Mouse (Mus musculus): ENCODE measurements around the gene Rhot2.

Gene Rhot2

DNA sequence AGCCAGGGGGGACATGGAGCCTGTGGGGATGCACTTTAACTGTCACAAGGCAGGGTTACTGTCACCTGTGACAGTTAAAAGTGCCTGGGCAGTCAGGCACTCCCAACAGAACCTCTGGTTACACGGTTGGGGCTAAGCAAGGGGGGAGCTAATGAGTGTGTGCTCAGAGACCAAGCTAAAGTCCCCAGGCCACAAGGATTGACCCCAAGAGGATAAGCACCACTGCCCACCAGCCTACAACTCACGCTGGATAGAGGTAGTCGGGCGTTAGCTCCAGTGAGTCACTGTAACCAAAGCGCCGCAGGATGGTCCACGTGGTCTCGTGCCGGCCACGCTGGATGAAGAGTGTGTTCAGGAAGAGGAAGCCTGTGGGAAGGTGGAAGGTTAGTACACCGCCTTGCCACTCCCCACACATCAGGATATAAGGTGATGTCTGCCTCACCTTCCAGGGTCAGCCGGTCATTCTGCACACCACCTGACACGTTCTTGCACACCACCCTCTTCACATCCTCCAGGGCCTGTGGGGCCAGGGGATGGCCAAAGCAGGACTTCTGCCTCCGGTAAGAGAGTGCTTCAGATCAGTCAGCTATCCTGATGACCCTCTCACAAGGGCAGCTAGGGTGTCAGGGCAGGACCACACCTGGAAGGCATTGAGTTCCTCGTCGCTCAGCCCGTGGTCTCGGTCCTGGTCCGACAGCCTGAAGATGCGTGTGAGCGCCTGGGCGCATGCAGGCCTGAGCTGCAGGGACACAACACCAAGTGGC lies 3.4 kb downstream of the Rhot2 start, which contains the start of gene Gm20683:
TSS of gene Gm20683 (minus strand) at position 647 of the 764 bp plus-strand sequence.
- DNase-seq (ENCODE audit: low spot score): no peak

DNA sequence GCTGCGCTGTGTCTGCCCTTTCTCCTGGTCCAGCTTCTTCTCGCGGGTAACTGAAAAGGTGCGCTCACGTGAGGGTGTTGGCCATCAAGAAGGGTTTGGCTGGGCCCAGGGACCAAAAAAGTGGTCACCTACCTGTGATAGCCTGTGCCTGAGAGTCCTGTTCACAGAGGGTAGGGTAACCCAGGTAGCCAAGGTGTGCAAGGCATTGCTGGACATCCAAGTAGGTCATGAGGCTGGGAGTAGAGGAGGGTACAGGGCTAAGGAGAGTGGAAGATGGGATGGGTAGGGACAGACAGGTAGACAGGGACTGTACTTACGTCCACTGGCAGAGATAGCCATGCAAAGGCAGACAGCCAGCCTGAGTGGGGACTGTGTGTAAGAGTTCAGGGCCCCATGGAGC lies 4.1 kb downstream of the Rhot2 start:
- DNase-seq (ENCODE audit: low spot score): no peak

DNA sequence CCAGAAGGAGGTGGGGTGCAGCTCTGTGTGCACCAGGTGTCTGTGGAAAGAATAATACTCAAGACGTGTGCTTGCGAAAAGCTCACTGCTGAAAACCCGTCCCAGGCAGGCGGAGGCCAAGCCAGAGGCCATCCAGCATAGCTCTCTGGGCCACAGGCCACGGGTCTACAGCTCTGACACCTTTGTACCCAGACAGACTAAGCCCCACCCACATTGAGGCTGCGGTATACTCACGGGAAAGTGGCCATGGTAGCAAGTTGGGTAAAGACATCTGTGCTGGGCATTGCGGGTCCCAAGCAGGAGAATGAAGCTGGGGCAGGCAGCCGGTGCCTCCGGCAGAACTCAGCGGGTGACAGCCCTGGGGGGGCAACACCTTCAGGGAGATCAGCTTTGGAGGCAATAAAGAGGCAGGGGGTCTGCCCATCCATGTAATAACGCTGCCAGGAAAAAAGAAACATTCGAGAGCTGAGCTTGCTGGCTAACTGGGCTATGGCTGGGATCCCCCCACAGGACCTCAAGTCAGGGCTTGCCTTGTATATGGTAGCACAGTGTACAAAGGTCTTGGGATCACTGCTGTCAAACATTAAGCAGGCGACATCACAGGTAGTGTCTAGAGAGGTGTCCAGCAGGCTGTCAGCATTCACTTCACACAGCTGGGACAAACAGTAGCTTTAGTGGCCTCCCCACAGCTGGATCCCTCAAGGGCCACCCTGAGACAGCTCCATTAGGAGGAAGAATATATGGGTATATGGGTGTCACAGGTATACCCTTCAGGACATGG lies 5.0 kb downstream of the Rhot2 start:
- no peak for DNase-seq (ENCODE audit: low spot score)

DNA sequence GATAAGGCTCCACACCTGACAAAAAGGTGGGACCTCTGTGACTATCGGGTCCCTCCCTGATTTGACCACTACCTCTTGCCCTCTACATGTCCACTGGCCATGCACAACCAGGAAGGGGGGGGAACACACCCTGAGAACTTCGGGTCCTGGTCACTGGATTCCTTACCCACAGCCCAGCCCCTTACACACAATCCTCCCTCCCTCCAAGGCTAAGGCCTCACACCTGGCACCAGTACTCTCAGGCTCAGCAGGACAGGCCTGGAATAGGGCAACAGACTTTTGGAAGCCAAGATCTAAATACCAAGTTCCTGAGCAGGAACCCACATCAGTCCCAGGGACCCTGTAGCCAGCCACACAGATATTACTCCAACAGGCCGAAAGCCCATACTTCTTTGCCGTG lies 5.7 kb downstream of the Rhot2 start:
- DNase-seq (ENCODE audit: low spot score): no peak

DNA sequence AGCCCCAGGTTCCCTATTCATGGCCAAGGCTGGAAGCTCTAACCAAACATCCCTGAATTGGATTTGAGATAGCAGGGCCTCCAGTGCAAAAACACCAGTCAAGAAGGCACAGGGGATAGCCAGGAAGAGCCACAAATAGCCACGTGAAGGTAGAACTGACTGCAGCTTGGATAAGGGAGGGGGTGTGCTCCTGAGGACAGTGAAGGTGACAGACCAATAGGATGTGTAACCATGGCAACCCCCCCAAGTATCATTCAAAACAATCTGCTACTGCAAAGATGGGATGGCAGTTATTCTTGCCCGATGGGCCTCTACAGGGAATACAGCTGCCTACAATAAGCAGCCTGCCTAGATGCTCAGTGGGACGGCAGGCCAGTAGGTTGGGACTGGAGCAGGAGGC lies 7.1 kb downstream of the Rhot2 start:
- no peak for DNase-seq (ENCODE audit: low spot score)

DNA sequence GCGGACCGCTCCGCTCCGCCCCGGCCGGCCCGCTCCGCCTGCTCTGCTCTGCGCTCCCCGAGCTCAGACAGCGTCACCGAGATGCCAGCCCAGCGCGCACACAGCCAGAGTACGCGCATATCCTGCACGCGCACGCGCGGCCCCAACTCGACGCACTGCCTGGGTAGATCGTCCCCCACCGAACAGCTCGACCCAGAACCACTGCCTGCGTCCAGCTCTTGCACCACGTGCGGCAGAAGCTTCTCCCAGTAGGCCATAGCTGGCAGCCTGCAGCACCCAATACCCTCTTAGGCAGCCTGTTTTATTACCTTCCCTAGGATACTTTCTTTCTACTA lies 7.6 kb downstream of the Rhot2 start, which contains the start of gene Rhbdl1:
TSS of gene Rhbdl1 (minus strand) at position 220 of the 335 bp plus-strand sequence.
- peak; percentile 69 for DNase-seq (ENCODE audit: low spot score)

DNA sequence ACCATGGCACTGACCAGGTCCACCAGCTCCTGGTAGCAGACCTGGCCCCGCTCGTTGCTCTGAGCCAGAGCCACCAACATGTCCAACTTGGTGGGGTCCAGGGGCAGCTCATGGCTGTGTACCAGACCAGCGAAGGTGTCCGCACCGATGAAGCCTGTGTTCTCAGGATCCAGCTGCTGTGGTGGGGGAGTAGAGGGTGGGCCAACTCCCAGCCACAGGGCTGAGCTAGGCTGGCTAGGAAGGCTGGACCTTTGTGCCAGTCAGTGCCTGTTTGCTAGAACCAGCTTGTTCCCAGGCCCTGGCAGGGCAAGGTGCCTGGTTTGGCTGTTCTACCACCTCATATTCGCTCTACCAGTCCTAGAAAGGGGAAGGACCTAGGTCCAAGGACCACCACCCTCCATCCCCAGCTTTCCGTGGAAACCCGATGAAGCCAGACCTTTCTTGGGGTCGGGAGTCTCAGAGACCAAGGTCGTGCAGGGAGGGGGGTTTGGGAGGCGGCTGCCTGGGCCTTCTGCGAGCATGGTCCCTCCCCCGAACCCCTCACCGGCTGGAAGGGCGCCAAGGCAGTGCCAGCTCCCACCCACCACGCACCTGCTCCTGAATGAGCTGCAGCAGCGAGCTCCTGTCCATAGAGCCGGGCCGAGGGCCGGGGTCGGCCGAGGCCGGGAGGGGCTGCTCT lies 8.1 kb downstream of the Rhot2 start:
- no peak for DNase-seq (ENCODE audit: low spot score)

DNA sequence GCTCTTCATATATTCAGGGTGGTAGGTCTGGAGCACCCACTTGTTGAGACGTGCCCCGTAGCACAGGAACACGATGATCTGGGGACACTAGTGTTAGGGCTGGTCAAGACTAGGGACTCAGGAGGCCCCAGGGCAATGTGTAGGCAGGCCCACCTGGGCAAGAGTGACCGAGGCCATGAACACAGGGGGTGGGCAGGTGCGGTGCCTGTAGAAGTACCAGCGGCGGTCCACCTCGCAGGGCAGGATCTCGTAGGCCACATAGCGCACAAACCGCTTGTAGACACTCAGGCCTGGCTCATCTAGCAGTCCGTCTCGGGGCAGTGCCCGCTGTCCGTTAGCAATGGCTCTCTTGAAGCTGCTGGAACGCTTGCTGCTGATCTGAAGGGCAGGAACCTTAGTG lies 8.8 kb downstream of the Rhot2 start:
- no peak for DNase-seq (ENCODE audit: low spot score)

DNA sequence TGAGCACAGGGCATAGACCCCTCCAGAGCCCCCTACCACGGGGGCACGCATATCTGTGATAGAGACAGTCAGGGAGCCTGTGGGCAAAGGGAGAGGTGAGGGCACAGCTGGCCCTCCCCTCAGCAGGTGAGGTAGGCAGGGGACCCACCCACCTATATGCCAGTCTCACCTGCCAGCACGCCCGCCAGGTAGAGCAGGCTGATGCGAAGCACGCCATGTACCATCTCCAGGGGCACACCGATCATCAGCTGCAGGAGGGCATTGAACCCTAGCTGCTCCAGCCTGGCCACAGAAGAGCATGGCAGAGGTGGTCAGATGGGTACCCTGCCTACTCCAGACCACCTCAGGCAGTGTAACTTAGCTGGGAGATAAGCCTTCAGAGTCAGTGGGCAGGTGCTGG lies 9.3 kb downstream of the Rhot2 start:
- DNase-seq (ENCODE audit: low spot score): no peak

DNA sequence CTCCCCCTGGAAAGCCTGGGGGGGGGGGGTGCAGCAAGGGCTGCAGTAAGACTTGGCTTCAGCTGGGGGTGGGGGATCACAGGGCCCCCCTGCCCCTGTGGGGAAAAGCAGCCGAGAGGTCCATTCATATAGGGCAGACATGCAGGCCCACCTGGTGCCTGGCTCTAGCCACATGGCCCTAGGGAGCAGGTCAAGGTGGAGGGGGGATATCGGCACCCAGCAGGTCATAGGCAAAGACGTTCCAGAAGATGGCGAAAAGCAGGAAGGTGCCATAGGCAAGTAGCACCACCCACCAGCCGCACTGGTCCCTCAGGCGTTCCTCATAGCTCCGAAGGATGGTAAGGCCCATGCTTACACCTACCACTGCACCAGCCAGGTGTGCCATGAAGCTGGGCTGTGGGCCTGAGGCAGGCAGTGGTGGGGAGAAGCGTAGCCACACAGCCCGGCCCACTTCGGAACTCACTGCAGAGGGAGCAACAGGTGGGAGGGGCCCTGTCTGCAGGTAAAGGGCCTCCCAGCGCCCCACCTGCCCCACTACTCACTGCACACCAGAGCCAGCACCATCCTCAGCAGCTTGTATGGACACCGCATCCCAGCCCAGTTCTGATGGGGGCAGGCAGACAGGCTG lies 9.9 kb downstream of the Rhot2 start:
- DNase-seq (ENCODE audit: low spot score): no peak

DNA sequence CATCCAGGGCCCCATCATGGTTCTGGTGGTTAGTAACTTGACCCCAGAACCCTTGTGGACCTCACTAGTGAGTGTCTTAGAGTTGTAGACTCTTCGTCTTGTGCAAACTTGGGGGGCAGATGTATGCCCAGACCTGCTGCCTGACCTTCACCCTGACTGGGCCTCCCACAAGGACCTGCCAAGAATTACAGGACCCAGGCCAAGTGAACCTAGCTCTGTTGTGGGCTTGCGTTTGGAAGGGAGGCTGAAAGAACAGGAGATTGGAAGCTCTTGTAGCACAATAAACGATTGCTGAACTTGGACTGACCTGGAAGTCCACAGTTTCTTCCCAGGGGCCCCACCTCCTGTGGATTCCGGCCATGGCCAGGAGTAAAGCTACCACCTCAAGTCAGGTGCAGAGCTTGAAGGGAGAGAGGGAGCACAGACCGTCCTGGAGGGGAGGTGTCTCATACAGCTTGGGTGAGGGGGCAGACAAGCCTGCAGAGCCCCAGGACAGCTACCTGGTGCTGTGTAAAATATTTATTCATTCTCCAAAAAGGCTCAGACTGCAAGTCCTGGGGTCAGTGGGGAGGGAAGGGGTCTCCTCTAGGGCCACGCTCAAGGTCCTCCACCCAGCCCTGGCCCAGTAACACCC lies 10.6 kb downstream of the Rhot2 start:
- no peak for DNase-seq (ENCODE audit: low spot score)

DNA sequence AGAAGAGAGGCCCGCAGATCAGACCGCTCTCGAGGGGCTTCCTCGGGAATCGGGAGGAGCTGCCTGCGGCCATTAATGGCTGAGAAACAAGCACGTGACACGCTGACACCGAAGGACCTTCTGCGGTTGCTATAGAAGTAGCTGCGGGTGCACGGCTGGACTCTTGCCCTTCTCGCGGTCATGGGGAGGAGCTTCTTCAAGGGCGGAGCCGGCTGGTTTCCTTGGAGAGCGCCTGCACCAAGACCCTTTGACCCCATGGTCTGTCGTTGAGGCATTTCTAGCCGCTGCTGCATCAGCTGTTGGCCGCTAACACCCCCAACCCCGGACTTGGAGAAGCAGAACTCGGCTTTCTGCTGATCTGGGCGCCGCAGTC lies 11.4 kb downstream of the Rhot2 start, which contains the start of gene Stub1:
TSS of gene Stub1 (minus strand) at position 114 of the 373 bp plus-strand sequence.
- DNase-seq (ENCODE audit: low spot score): peak; percentile 91

DNA sequence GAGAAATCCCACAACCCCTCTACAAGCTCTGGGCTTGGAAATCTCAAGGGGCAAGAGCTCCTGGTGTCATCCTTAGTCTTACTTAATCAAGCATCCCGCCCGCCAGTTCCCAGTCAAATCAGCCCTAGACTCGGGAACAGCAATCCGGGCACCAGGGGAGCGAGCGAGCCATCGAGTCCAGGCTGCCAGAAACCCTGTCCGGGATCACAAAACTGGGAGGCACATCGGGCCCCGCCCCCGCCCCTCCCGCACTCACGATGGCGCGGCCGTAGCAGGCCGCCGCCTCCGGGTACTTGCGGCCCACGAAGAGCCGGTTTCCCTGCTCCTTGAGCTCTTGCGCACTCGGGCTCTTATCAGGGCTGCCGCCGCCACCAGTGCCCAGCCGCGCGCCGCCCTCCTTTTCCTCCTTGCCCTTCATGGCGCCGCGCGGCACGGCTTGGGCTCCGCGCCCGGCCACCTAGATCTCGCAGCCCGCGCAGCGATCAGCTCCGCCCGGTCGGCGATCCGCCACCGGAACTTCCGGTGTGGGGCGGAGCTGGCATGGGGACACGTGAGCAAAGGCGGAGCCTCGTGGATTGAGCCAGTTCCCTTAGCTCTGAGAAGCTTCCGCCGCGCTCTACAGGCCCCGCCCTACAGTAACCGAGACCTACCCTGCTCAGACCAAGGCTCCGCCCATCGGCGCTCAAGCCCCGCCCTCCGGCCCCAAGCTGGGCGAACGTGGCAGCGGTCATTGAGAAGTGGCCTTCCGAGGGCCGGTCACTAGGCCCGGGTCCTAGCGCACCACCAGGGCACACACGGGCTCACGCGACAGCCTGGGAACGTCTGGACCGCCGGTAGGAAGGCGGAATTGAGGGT lies 12.0 kb downstream of the Rhot2 start:
- DNase-seq (ENCODE audit: low spot score): peak; percentile 100

DNA sequence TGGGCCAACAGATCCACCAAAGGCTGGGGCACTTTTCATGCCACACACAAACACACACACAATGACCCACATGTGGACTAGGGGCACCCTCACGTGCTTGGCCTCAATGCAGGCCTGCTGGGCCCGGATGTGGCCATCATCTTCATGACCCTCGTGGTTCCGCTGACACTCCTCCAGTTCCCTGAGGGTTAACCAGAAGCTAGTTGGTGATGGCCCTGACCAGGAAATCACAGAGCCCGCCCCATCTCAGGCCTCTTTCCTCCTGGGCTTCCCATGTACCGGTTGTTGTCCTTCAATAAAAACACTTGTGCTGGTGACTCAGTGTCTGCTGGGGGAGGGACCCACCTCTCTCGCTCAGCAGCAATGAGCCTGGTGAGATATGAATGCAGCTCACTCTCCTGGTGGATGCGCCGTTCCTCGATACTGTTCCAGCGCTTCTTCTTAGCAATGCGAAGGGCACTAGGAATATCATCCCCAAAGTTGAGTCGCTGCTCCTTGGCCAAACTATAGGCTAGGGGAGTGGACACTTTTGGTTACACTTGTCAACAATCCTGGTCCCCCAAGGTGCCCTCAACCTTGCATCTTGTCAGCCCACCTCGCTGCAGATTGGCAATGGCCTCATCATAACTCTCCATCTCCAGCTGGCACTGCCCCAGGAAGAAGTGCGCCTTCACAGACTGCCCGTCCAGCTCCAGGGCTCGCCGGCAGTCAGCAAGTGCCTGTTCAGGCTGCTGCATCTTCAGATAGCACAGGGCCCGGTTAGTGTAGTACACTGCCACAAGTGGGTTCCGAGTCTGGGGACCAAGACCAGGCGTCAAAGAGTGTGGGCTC lies 13.0 kb downstream of the Rhot2 start:
- DNase-seq (ENCODE audit: low spot score): peak; percentile 51

DNA sequence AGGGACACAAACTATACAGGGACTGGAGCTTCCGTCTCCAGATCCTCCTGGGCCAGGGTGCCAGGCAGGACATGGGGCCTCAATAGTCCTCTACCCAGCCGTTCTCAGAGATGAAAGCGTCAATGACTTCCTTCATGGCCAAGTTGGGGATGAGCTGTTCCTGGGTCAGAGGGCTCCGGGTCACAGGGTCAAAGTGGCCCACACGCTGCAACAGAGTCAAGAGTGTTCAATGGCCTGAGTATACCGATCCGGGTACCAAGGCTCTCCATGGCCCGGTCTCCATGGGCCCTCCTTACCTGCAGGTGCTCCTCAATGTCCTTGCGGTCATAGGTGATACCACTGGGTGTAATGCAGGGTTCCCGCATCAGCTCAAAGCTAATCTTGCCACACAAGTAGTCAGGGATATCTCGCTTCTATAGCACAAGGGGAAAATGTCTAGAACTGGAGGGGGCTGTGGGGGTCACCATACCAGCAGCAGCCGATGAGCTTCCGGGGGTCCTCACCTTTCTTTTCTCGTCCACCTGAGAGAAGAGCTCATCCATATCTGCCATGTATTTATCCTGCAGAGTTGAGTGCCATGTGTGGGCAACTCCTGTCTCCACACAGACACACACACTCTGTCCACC lies 13.7 kb downstream of the Rhot2 start:
- no peak for DNase-seq (ENCODE audit: low spot score)

DNA sequence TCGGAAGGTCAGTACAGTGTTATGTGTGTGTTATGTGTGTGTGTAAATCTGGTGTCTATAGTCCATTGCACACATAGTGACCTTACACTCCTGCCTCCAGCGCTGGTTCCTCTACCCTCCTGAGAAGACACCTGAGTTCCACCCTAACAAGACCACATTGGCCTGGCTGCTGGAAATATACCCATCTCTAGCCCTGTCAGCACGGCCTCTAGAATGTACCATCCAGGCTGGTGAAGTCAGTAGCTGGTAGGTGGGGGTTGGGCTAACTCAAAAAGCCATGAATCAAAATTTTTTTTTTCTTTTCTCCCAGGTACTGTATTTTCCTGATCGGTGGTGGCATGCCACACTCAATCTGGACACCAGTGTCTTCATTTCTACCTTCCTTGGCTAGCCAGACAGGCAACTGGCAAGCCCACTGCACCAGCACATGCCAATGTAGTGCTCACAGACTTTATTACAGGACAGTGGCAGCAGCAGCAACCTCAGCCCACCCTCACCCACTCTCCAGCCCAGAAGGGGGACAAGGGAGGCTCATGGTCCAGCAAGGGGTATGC lies 14.4 kb downstream of the Rhot2 start:
- DNase-seq (ENCODE audit: low spot score): no peak

DNA sequence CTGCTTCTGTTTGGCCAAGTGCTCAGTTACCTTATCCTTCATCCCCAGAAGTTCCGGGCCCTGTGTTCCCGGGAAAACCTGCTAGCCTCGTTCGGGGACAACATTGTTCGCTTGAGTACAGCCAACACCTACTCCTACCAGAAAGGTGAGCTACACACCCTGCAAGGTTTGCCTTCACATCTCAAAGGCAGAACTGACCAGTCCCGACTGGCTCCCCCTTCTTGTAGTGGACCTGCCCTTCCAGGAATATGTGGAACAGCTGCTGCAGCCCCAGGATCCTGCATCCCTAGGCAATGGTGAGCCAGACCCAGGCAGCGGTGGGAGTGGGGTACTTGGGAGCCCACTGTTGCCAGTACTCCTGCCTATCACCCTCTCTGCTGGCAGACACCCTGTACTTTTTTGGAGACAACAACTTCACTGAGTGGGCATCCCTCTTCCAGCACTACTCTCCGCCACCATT lies 15.1 kb downstream of the Rhot2 start:
- DNase-seq (ENCODE audit: low spot score): no peak

DNA sequence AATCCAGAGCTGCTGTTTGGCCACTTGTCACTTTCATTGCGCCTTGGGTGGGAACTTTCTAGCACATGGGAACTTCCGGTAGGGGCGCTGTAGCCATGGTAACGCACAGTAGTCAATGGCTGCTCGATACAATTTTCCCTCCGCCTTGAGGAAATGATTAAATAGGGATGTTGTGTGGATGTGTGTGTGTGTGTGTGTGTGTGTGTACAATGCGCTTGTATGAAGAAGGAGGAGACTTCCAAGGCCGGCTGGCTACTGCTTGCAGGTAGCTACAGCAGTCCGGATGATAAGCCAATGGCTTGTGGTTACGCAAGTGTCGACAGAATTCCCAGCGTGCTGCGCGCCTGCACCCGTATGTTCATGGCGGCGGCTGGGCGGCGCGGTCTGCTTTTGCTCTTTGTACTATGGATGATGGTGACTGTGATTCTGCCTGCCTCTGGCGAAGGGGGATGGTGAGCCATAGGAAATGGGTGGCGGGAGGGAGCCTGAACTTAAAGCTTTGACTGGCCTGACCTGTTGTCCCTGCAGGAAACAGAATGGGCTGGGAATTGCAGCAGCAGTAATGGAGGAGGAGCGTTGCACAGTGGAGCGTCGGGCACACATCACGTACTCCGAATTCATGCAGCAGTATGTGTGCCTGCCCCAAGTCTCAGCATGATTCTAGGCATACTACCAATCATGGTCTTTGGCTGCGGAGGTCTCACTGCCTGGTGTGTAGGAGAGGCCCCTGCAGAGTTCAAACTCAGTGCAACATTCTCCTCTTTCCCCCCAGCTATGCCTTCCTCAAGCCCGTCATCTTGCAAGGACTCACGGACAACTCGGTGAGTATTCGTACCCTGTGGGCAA lies 15.7 kb downstream of the Rhot2 start, which contains the start of gene Jmjd8:
TSS of gene Jmjd8 (plus strand) at position 156 of the 846 bp plus-strand sequence.
- peak; percentile 74 for DNase-seq (ENCODE audit: low spot score)

All from urinary bladder, postnatal 14 days (tissue).